Mouse (Mus musculus) brain, adult 10 weeks (tissue): Measurements from ENCODE around the gene Shc4. TPM values are rescaled to one million over a fixed set of nuclear protein-coding genes. Genes with fewer than 3 reads are reported as not detected.

Experiments used
- polyA plus RNA-seq: library from polyadenylated mRNA; stranded (reverse); fragments of 350-450 nt; fragmentation: Illumina TruSeq; extraction: RNeasy Lipid Tissue Mini Kit (QIAGEN cat#74804); gene quantifications from one replicate; pipeline ENCODE4 v1.2.3, GENCODE M21; 2015; ENCODE audit warnings: low read depth, low replicate concordance

Gene Shc4
- 5.4 TPM for polyA plus RNA-seq

DNA sequence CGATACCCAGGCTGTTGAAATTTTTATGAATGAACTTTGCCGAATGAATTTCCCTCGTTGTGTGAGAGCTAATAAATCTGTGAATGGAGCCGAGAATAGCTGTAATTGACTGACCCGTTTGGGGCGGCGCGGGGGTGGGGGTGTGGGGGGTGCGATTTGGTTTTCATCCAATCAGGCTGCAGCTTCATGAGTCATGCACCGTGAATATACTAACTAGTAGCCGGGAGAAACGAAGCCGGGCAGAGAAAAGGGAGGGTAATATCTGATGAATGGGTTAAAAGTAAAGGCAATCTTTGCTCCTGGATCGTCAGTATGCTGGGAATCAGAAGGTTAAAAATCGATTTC lies at the start of gene Shc4:
Gene Shc4 (minus strand): TSS at position 63 of the 345 bp plus-strand sequence.

DNA sequence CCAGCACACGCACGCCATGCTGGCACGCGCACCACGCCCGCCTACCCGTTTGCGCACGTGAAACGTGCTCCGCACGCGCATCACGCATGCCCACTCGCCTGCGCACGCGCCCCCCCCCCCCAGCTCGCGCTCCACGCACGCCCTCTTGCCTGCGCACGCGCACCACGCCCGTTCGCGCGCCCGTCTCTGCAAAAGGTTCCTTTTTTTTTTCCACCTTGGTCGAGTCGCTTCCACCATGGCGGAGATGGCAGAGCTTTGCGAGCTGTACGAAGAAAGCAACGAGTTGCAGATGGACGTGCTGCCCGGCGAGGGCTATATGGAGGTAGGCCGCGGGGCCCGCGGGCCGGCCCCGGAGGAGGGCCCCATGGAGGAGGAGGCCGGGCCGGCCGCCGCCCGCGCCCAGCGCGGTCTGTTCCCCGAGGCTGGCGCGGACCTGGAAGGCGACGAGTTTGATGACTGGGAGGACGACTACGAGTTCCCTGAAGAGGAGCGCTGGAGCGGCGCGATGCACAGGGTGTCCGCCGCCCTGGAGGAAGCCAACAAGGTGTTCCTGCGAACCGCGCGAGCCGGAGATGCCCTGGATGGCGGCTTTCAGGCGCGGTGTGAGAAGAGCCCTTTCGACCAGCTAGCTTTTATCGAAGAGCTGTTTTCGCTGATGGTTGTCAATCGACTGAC lies 50.9 kb downstream of the Shc4 start, which contains the start of gene Eid1:
Gene Eid1 (plus strand): TSS at position 139 of the 675 bp plus-strand sequence.

DNA sequence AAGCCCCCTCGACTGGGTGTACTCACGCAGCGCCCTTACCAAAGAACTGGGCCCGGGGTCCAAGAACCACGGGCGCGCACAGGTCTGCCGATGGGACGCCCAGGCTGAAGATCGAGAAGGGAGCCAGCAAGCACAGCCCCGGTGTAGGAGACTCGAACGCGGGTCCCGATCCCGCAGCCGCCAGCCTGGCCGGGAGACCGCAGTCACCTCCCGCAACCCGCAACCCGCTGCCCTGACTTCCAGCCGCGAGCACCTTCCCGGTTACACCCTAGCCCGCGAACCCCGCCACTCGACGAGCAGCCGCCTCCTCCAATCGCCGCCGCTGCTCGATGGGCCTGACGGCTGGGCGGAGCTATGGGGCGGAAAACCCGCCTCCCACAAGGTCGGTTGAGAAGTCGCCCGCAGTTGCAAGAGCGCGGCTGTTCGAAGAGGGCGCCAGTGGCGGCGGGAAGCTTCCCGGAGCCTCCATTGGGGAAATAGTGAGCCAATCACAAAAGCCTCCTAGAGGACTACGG lies 99.1 kb downstream of the Shc4 start, which contains the start of gene Cep152:
Gene Cep152 (minus strand): TSS at position 277 of the 515 bp plus-strand sequence.

Other genes with a start within 250 kb of the Shc4 start
- not detected for gene Gm9913, start 219.1 kb downstream of the Shc4 start, polyA plus RNA-seq
- 2.2 TPM for gene Fbn1, start 216.2 kb downstream of the Shc4 start, polyA plus RNA-seq
- gene Cep152, start 99.0 kb downstream of the Shc4 start, polyA plus RNA-seq = 1.4 TPM
- gene Eid1, start 51.1 kb downstream of the Shc4 start, polyA plus RNA-seq = 294 TPM
- gene Secisbp2l, start 58.7 kb upstream of the Shc4 start, polyA plus RNA-seq = 66.2 TPM
- 27.1 TPM for gene Galk2, start 135.0 kb upstream of the Shc4 start, polyA plus RNA-seq
- 132 TPM for gene Cops2, start 135.0 kb upstream of the Shc4 start, polyA plus RNA-seq